Mouse (Mus musculus): Measurements from ENCODE around the gene Slc26a9. TPM values are rescaled to one million over a fixed set of nuclear protein-coding genes. Genes with fewer than 3 reads are reported as not detected.

Slc26a9 gene
- polyA plus RNA-seq, 1 experiment from 2014 or later, result not detected

DNA sequence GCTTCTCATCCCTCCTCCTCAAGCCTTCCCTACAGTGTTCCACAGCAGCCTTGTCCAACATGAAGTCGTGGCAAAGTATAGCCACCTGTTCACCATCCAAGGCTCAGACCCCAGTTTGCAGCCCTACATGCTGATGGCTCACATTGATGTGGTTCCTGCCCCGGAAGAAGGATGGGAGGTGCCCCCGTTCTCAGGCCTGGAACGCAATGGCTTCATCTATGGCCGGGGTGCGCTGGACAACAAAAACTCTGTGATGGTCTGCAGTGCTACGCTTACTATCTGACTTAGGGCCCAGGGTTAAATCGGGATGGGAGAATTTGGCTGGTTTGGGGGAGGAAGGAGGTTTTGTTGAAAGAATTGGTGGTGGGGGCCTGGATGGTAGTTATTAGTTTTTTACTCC lies 57.2 kb downstream of the Slc26a9 start:
- no peaks in the 10 kb centered on the region for H3K9me3 ChIP-seq (ENCODE audit: low read length)
- peaks cover 3% of the 10 kb centered on the region; the same call in 1 of the 2 replicates for H3K4me1 ChIP-seq (ENCODE audit: insufficient read depth)
- WGBS (ENCODE audit: insufficient replicate concordance), result 85% methylated on average over 8 of the region's 8 CpGs
- no peak overlapping the region for H3K9ac ChIP-seq (replicated peaks)
- no peak overlapping the region for H3K4me3 ChIP-seq (ENCODE audit: low read depth, low read length)
- ATAC-seq, result no peak
- TF ChIP-seq EP300 (IDR thresholded peaks at IDR 0.05; ENCODE audit: low read depth) (no peak), CTCF (IDR thresholded peaks at IDR 0.05; ENCODE audit: low read depth) (no peak)
- no peak overlapping the region for H3K4me2 ChIP-seq (ENCODE audit: low read depth, low read length)
- H3K36me3 ChIP-seq (replicated peaks; ENCODE audit: insufficient read depth, low read length), result no peaks in the 10 kb centered on the region
- no peak for DNase-seq
- H3K27ac ChIP-seq (ENCODE audit: low read depth), result no peak overlapping the region
- 0 out of 2 replicates have a peak, but pooled peaks cover 7% of the 10 kb centered on the region for H3K27me3 ChIP-seq (ENCODE audit: insufficient read depth, low read length)

- Histone ChIP-seq H3K9me3 (ENCODE audit: low read length) (no peaks in the 10 kb centered on the region), H3K27ac (ENCODE audit: low read depth) (no peak overlapping the region), H3K36me3 (replicated peaks; ENCODE audit: insufficient read depth, low read length) (no peaks in the 10 kb centered on the region), H3K4me1 (ENCODE audit: insufficient read depth) (peaks cover 3% of the 10 kb centered on the region; the same call in 1 of the 2 replicates), H3K4me3 (ENCODE audit: low read depth, low read length) (no peak overlapping the region), H3K27me3 (ENCODE audit: insufficient read depth, low read length) (0 out of 2 replicates have a peak, but pooled peaks cover 4% of the 10 kb centered on the region), H3K4me2 (ENCODE audit: low read depth, low read length) (no peak overlapping the region), H3K9ac (replicated peaks) (no peak overlapping the region)
- TF ChIP-seq CTCF (IDR thresholded peaks at IDR 0.05; ENCODE audit: low read depth) (no peak), EP300 (IDR thresholded peaks at IDR 0.05; ENCODE audit: low read depth) (no peak)
- ATAC-seq (no peak), DNase-seq (no peak)
- 72% methylated on average over 5 of the region's 5 CpGs for WGBS (ENCODE audit: insufficient replicate concordance)
These were observed 58.8 kb downstream of the Slc26a9 start for GRCm38 (mm10) chr1:131802652-131803051.

DNA sequence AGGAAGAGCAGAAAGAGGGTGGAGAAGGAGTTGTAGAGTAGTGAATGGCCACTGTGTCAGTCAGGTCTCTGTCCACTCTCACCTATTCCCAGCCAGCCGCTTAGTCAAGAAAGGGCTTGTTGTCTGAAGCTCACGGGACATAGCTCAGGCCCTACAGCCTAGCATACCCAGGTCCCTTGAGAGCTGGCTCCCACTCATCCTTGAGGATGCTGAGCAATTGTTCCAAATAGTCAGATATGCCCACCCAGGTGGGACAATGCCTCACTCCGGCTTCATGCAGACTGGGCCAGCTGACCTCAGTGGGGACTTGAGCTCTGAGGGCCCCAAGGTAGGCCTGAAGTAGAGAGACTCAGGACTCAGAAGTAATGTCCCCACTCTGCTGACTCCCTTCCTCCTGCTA lies 60.3 kb downstream of the Slc26a9 start:
- Histone ChIP-seq H3K9me3 (ENCODE audit: low read length) (no peaks in the 10 kb centered on the region), H3K4me2 (ENCODE audit: low read depth, low read length) (no peak overlapping the region), H3K27me3 (ENCODE audit: insufficient read depth, low read length) (no peaks in the 10 kb centered on the region), H3K36me3 (replicated peaks; ENCODE audit: insufficient read depth, low read length) (no peaks in the 10 kb centered on the region), H3K27ac (ENCODE audit: low read depth) (no peak overlapping the region), H3K4me3 (ENCODE audit: low read depth, low read length) (no peak overlapping the region), H3K9ac (replicated peaks) (no peak overlapping the region), H3K4me1 (ENCODE audit: insufficient read depth) (no peaks in the 10 kb centered on the region)
- no peak for DNase-seq
- WGBS (ENCODE audit: insufficient replicate concordance), result 87% methylated on average over 3 of the region's 3 CpGs
- no peak for ATAC-seq
- no peak for TF ChIP-seq EP300 (IDR thresholded peaks at IDR 0.05; ENCODE audit: low read depth)

DNA sequence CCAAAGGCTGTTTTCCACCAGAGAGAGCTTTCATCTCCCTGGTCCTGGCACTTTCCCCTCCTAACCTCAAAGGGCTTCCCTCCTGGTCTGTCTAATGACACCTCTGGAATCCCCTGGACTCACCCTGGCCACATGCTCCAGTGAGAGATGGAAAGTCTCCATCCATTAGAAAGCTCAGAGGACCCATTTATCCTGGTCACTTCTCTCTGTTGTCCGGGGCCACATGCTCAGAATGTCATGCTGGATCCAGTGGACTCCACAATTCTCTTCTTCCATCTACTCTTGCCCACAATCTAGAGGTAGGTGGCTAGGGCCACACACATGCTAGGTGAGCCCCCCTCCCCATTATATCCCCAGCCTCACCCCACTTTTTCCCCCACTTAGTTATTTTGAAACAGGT lies 65.2 kb downstream of the Slc26a9 start:
- Histone ChIP-seq H3K9me3 (ENCODE audit: low read length) (no peaks in the 10 kb centered on the region), H3K4me2 (ENCODE audit: low read depth, low read length) (no peak overlapping the region), H3K4me3 (ENCODE audit: low read depth, low read length) (no peak overlapping the region), H3K27ac (ENCODE audit: low read depth) (no peak overlapping the region), H3K9ac (replicated peaks) (no peak overlapping the region), H3K27me3 (ENCODE audit: insufficient read depth, low read length) (no peaks in the 10 kb centered on the region), H3K36me3 (replicated peaks; ENCODE audit: insufficient read depth, low read length) (0 out of 2 replicates have a peak, but pooled peaks cover 2% of the 10 kb centered on the region), H3K4me1 (ENCODE audit: insufficient read depth) (no peaks in the 10 kb centered on the region)
- WGBS (ENCODE audit: insufficient replicate concordance), result 68% methylated on average over 1 of the region's 1 CpGs
- TF ChIP-seq CTCF (IDR thresholded peaks at IDR 0.05; ENCODE audit: low read depth) (no peak), EP300 (IDR thresholded peaks at IDR 0.05; ENCODE audit: low read depth) (no peak)
- no peak for ATAC-seq
- peak; percentile 2 for DNase-seq

- 58% methylated on average over 2 of the region's 2 CpGs for WGBS (ENCODE audit: insufficient replicate concordance)
- H3K4me3 ChIP-seq (ENCODE audit: low read depth, low read length), result no peak overlapping the region
- H3K36me3 ChIP-seq (replicated peaks; ENCODE audit: insufficient read depth, low read length), result 0 out of 2 replicates have a peak, but pooled peaks cover 2% of the 10 kb centered on the region
- H3K4me2 ChIP-seq (ENCODE audit: low read depth, low read length), result no peak overlapping the region
- no peaks in the 10 kb centered on the region for H3K27me3 ChIP-seq (ENCODE audit: insufficient read depth, low read length)
- no peak for ATAC-seq
- H3K9ac ChIP-seq (replicated peaks), result no peak overlapping the region
- no peaks in the 10 kb centered on the region for H3K4me1 ChIP-seq (ENCODE audit: insufficient read depth)
- no peaks in the 10 kb centered on the region for H3K9me3 ChIP-seq (ENCODE audit: low read length)
- no peak overlapping the region for H3K27ac ChIP-seq (ENCODE audit: low read depth)
- DNase-seq, result no peak
- no peak for TF ChIP-seq EP300 (IDR thresholded peaks at IDR 0.05; ENCODE audit: low read depth)
- no peak for TF ChIP-seq CTCF (IDR thresholded peaks at IDR 0.05; ENCODE audit: low read depth)
These were observed 65.8 kb downstream of the Slc26a9 start for GRCm38 (mm10) chr1:131809651-131810050.

DNA sequence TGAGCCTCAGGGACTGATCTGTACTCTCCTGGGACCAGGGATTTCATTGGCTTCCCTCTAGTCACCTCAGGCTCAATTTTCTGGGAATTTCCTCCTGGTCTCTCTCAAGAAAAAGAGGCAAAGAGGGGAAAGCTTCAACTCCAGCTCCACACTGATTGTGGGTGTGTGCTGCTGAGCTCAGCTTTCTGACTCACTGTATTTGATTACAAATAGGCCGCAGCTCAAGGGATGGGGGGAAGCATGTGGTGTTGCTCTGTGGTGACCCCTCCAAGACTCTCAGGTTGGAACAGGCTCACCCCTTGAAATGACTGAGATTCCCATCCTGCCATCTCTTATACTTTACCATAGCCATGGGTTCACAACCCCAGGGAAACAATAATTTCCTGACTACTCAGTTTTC lies 67.6 kb downstream of the Slc26a9 start:
- 0 out of 2 replicates have a peak, but pooled peaks cover 3% of the 10 kb centered on the region for H3K36me3 ChIP-seq (replicated peaks; ENCODE audit: insufficient read depth, low read length)

DNA sequence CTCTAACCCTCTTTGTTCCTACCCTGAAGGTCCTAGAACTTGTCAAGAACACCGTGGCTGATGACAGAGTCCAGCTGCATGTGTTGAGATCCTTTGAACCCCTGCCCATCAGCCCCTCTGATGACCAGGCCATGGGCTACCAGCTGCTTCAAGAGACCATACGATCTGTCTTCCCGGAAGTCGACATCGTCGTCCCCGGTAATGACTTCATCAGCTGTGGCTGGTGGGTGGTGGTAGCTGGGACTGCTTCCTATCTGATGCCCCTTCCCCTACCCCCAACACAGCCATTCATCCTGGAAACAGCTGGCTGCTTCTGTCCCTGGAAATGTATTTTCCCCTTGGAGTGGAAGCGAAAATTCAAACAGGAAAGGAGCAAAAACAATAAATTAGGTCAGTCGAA lies 68.2 kb downstream of the Slc26a9 start:
- DNase-seq, result no peak
- Histone ChIP-seq H3K4me1 (ENCODE audit: insufficient read depth) (no peaks in the 10 kb centered on the region), H3K36me3 (replicated peaks; ENCODE audit: insufficient read depth, low read length) (0 out of 2 replicates have a peak, but pooled peaks cover 6% of the 10 kb centered on the region), H3K9ac (replicated peaks) (no peak overlapping the region), H3K4me3 (ENCODE audit: low read depth, low read length) (no peak overlapping the region), H3K4me2 (ENCODE audit: low read depth, low read length) (no peak overlapping the region), H3K27ac (ENCODE audit: low read depth) (no peak overlapping the region), H3K9me3 (ENCODE audit: low read length) (no peaks in the 10 kb centered on the region), H3K27me3 (ENCODE audit: insufficient read depth, low read length) (no peaks in the 10 kb centered on the region)
- 53% methylated on average over 9 of the region's 9 CpGs for WGBS (ENCODE audit: insufficient replicate concordance)
- TF ChIP-seq CTCF (IDR thresholded peaks at IDR 0.05; ENCODE audit: low read depth) (no peak), EP300 (IDR thresholded peaks at IDR 0.05; ENCODE audit: low read depth) (no peak)
- ATAC-seq, result no peak

More for the DNA sequence above, 67.6 kb downstream of the Slc26a9 start:
- H3K27me3 ChIP-seq (ENCODE audit: insufficient read depth, low read length), result no peaks in the 10 kb centered on the region
- no peak for TF ChIP-seq EP300 (IDR thresholded peaks at IDR 0.05; ENCODE audit: low read depth)
- TF ChIP-seq CTCF (IDR thresholded peaks at IDR 0.05; ENCODE audit: low read depth), result no peak
- WGBS (ENCODE audit: insufficient replicate concordance), result 77% methylated on average over 1 of the region's 1 CpGs
- ATAC-seq (no peak), DNase-seq (no peak)
- H3K9me3 ChIP-seq (ENCODE audit: low read length), result no peaks in the 10 kb centered on the region
- no peaks in the 10 kb centered on the region for H3K4me1 ChIP-seq (ENCODE audit: insufficient read depth)
- no peak overlapping the region for H3K4me3 ChIP-seq (ENCODE audit: low read depth, low read length)
- no peak overlapping the region for H3K9ac ChIP-seq (replicated peaks)
- H3K4me2 ChIP-seq (ENCODE audit: low read depth, low read length), result no peak overlapping the region
- no peak overlapping the region for H3K27ac ChIP-seq (ENCODE audit: low read depth)
